Mouse (Mus musculus): ENCODE measurements around the gene Kcnab1. TPM values are rescaled to one million over a fixed set of nuclear protein-coding genes. Genes with fewer than 3 reads are reported as not detected.
A peak's percentile ranks its signal among the peaks of the same experiment; 100 is the strongest.

Gene Kcnab1
- polyA plus RNA-seq, 1 experiment from 2014 or later = 16.8 TPM

DNA sequence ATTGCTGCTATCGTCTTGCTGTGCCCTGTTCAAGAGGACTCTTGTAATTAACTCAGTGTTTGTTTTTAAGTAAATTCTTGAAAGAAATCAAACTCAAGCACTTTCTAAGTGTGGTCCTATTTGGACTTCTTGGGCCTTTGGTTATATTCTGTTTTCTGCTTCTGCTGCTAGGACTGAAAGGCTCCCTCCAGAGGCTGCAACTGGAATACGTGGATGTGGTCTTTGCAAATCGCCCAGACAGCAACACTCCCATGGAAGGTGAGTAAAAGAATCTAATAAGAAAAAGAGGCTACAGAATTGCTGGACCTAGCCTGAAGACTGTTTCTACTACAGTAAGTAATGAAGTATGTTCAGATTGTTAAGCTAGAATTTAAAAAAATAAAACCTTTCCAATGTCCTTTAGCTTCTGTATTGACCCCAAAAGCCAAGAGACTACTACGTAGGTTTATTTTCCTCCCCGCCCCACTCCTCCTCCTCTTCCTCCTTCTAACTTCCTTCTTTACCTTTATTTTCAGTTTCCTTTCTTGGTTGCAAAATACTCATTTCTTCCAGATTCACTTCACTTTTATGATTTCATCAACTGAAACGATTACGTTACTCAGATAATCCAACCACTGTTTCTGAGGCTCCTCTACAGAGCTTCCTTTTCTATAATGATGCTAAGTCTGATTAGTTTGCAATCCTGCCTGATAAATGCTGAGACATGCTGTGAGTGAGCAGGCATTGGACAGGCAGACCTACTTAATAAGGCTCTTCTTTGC lies 210.2 kb downstream of the Kcnab1 start:
- ATAC-seq (ENCODE audit: low read depth) = no peak
- H3K9ac ChIP-seq (replicated peaks; ENCODE audit: low read depth, low read length) = no peak overlapping the region
- no peaks in the 10 kb centered on the region for H3K9me3 ChIP-seq (ENCODE audit: control insufficient read depth, low read length)
- H3K4me1 ChIP-seq (ENCODE audit: control insufficient read depth, insufficient read depth, low read length) = no peaks in the 10 kb centered on the region
- H3K27ac ChIP-seq (ENCODE audit: low read depth, low read length) = no peak overlapping the region
- H3K4me2 ChIP-seq (ENCODE audit: low read depth, low read length) = no peak overlapping the region
- H3K36me3 ChIP-seq (ENCODE audit: control insufficient read depth, insufficient read depth, low read length) = no peaks in the 10 kb centered on the region
- no peak overlapping the region for H3K4me3 ChIP-seq (ENCODE audit: low read depth, low read length)
- 71% methylated on average over 7 of the region's 7 CpGs for WGBS
- H3K27me3 ChIP-seq (ENCODE audit: control insufficient read depth, insufficient read depth, low read length) = no peaks in the 10 kb centered on the region

DNA sequence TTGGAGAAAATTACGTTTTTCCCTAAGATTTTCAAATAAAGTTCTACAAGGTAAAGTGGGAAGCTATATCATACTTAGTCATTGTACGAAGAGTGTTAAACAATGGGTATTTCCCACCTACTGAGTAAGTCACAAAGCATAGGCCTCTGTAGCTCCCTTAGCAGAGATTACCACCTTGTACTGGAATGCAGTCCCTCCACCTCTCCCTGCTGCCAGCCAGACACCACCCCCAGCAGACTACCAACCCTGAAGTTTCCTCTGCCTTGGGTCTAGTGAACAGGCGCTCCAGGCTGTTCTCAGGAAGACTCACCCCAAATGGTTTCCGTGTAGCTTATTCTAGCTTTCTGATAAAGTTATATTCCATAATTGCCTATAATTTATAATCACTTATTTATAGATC lies 211.8 kb downstream of the Kcnab1 start:
- no peaks in the 10 kb centered on the region for H3K4me1 ChIP-seq (ENCODE audit: control insufficient read depth, insufficient read depth, low read length)
- H3K4me2 ChIP-seq (ENCODE audit: low read depth, low read length) = no peak overlapping the region
- H3K9me3 ChIP-seq (ENCODE audit: control insufficient read depth, low read length) = no peaks in the 10 kb centered on the region
- no peak overlapping the region for H3K4me3 ChIP-seq (ENCODE audit: low read depth, low read length)
- H3K36me3 ChIP-seq (ENCODE audit: control insufficient read depth, insufficient read depth, low read length) = no peaks in the 10 kb centered on the region
- no peak overlapping the region for H3K27ac ChIP-seq (ENCODE audit: low read depth, low read length)
- WGBS = 90% methylated on average over 4 of the region's 4 CpGs
- no peak overlapping the region for H3K9ac ChIP-seq (replicated peaks; ENCODE audit: low read depth, low read length)
- no peak for ATAC-seq (ENCODE audit: low read depth)
- H3K27me3 ChIP-seq (ENCODE audit: control insufficient read depth, insufficient read depth, low read length) = no peaks in the 10 kb centered on the region

DNA sequence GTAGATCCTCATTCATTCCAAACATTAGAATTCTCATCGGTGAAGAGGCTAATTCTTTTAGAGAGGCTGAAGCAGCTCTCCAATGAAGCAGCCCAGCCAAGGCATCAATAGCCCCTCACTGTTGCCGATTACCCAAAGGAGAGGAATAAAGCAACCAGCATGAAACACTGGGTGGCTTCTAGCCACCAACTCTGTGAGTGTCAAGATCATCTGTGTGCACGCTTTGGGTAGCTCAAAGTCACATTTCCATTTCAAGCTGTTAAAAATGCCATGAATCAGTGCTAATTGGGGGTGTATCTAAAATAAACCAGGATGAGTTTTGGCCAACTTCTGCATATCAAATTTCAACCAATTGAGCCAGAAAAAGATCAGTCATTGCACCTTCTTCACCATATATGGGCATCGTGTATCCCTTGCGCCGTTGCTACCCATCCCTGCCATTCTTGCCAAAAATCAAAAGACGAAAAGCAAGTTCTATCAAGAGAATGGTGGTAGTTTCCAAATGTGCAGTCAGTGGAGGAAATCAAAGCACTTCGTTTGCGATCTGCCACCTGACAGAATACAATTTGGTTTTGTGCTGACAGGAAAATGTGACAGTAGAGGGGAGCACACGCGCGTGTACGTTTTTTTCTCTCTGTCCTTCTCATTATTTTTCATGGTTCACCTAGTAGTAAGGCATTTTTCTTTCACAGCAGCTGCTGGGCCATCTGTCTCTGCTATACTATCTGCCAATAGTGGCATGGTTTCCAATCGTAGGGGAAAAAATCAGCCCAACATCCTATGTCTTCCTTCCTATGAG lies 213.0 kb downstream of the Kcnab1 start:
- WGBS = 75% methylated on average over 14 of the region's 14 CpGs
- H3K4me2 ChIP-seq (ENCODE audit: low read depth, low read length) = no peak overlapping the region
- no peak overlapping the region for H3K9ac ChIP-seq (replicated peaks; ENCODE audit: low read depth, low read length)
- no peaks in the 10 kb centered on the region for H3K9me3 ChIP-seq (ENCODE audit: control insufficient read depth, low read length)
- no peaks in the 10 kb centered on the region for H3K36me3 ChIP-seq (ENCODE audit: control insufficient read depth, insufficient read depth, low read length)
- ATAC-seq (ENCODE audit: low read depth) = peak; percentile 33; the same call in 1 of the 2 replicates
- H3K4me1 ChIP-seq (ENCODE audit: control insufficient read depth, insufficient read depth, low read length) = no peaks in the 10 kb centered on the region
- H3K4me3 ChIP-seq (ENCODE audit: low read depth, low read length) = no peak overlapping the region
- H3K27ac ChIP-seq (ENCODE audit: low read depth, low read length) = no peak overlapping the region
- no peaks in the 10 kb centered on the region for H3K27me3 ChIP-seq (ENCODE audit: control insufficient read depth, insufficient read depth, low read length)

DNA sequence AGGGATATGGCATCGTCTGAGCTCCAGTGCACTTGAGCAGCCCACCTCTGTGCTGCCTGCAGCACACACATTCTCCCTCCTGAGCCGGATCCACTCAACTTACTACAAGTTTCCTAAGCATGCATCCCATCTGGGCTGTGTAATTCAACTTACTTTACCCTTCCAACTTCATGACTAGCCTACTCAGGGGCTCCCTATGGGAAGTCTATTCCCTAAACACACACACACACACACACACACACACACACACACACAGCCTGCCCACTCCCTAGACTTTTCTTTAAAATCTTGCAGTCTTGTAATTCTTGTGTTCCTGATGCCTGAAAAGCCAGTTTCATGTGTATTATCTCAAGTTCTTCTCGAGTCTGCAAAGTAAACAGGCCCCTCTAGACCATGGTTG lies 216.1 kb downstream of the Kcnab1 start:
- WGBS = 77% methylated on average over 3 of the region's 3 CpGs
- Histone ChIP-seq H3K27me3 (ENCODE audit: control insufficient read depth, insufficient read depth, low read length) (no peaks in the 10 kb centered on the region), H3K4me3 (ENCODE audit: low read depth, low read length) (no peak overlapping the region), H3K27ac (ENCODE audit: low read depth, low read length) (no peak overlapping the region), H3K9ac (replicated peaks; ENCODE audit: low read depth, low read length) (no peak overlapping the region), H3K4me2 (ENCODE audit: low read depth, low read length) (no peak overlapping the region), H3K4me1 (ENCODE audit: control insufficient read depth, insufficient read depth, low read length) (no peaks in the 10 kb centered on the region), H3K9me3 (ENCODE audit: control insufficient read depth, low read length) (no peaks in the 10 kb centered on the region), H3K36me3 (ENCODE audit: control insufficient read depth, insufficient read depth, low read length) (no peaks in the 10 kb centered on the region)
- ATAC-seq (ENCODE audit: low read depth) = no peak

DNA sequence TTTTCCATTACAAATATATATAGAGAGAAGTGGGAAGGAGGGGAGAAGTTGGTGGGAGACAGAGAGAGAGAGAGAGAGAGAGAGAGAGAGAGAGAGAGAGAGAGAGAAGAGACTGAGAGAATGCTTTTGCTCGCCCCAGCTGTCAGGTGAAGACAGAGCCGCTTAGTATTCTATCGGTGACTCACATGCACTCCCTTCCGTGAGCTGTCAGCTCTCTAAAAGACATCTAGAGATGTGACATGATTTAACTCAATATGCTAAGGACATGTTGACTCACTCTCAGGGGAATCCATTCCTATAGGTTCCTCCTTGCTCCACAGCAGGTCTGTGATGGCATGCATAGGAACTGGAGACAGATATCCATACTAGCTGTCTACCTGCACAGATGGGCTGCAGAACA lies 219.6 kb downstream of the Kcnab1 start:
- Histone ChIP-seq H3K36me3 (ENCODE audit: control insufficient read depth, insufficient read depth, low read length) (no peaks in the 10 kb centered on the region), H3K4me2 (ENCODE audit: low read depth, low read length) (no peak overlapping the region), H3K9me3 (ENCODE audit: control insufficient read depth, low read length) (no peaks in the 10 kb centered on the region), H3K4me1 (ENCODE audit: control insufficient read depth, insufficient read depth, low read length) (no peaks in the 10 kb centered on the region), H3K9ac (replicated peaks; ENCODE audit: low read depth, low read length) (no peak overlapping the region), H3K27ac (ENCODE audit: low read depth, low read length) (no peak overlapping the region), H3K4me3 (ENCODE audit: low read depth, low read length) (no peak overlapping the region), H3K27me3 (ENCODE audit: control insufficient read depth, insufficient read depth, low read length) (no peaks in the 10 kb centered on the region)
- WGBS = 78% methylated on average over 4 of the region's 4 CpGs
- ATAC-seq (ENCODE audit: low read depth) = no peak

DNA sequence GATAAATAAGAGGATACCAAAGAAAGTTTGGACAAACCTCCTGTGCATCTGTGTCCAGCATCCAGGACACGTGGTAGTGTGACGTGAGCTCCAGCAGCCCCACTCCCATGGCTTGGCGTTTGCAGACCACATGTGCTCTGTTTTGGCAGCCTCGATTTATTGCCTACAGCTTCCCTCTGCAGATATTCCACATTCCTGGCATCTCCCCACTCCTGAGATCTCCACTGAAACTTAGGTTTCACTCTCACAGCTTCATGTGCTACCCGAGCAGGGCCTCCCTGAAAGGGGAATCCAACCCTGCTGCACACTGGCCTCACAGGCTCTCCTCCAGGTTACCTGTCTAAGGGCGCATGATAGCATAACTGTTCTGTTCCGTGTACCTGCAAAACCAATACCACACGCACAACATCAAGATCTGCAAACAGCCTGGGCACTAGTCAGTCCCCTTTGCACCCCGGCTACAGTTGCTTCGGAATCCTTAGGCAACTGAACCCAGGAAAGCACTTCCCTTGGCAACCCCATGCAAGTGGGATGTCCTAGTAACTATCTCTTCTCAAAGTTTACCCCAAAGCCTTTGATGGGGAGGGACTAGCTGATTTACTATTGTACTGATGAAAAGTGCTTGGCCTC lies 228.8 kb downstream of the Kcnab1 start:
- Histone ChIP-seq H3K9me3 (ENCODE audit: control insufficient read depth, low read length) (no peaks in the 10 kb centered on the region), H3K9ac (replicated peaks; ENCODE audit: low read depth, low read length) (no peak overlapping the region), H3K27ac (ENCODE audit: low read depth, low read length) (no peak overlapping the region), H3K27me3 (ENCODE audit: control insufficient read depth, insufficient read depth, low read length) (no peaks in the 10 kb centered on the region), H3K4me3 (ENCODE audit: low read depth, low read length) (no peak overlapping the region), H3K4me2 (ENCODE audit: low read depth, low read length) (no peak overlapping the region), H3K36me3 (ENCODE audit: control insufficient read depth, insufficient read depth, low read length) (no peaks in the 10 kb centered on the region), H3K4me1 (ENCODE audit: control insufficient read depth, insufficient read depth, low read length) (no peaks in the 10 kb centered on the region)
- 80% methylated on average over 10 of the region's 10 CpGs for WGBS
- no peak for ATAC-seq (ENCODE audit: low read depth)

DNA sequence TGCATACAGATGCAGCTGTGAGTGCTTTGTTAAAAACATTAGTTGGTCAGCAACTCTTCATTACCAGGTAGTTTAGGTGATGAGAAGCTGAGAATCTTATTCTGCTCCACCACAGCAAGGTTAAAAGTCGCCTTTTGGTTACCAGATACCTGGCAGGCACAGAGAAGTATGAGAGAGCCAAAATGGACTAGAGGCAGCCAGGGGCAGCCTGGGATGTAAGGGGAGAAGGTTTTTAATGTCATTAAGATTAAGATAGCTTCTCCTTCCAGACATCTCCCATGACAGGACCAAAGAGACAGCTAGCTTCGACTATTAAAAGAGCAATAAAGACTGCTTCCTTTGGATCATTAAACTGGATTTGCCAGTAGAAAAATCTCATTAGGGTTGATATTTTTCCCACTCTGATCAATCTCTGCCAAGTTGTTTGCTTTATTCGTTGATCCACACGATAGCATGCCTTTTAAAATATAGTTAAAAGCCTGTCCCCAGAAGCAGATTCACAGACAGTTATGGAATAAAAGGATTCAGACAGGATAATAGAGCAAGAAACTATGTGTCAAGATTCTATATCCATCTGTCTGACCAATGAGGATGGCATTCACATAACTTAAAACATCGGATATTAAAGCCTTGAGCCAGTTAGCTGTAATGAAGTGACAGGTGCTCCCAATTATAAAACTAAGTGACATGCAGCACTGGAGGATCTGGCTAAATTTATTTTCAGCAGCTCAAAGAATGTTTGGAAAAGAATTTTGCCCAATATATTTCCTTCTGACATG lies 231.2 kb downstream of the Kcnab1 start:
- ATAC-seq (ENCODE audit: low read depth) = no peak
- 69% methylated on average over 5 of the region's 5 CpGs for WGBS

DNA sequence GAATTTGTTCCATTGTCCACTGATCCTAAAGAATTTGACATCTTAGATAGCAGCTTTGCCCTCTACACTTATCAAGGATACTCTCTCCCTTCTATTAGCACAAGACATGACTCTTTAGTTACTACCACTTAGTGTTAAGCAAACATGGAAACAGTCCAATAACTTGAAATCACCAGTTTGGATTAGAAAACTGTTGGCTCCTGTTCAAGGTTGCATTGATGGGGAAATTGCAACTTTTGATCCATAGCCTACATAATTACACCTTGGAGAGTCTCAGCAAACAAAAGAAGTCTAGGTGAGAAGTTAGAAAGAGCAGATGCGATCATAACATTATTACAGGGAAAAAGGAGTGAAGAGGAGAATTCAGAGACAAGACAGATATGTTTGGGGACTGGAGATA lies 237.0 kb downstream of the Kcnab1 start:
- no peaks in the 10 kb centered on the region for H3K9me3 ChIP-seq (ENCODE audit: control insufficient read depth, low read length)
- no peaks in the 10 kb centered on the region for H3K4me1 ChIP-seq (ENCODE audit: control insufficient read depth, insufficient read depth, low read length)
- H3K9ac ChIP-seq (replicated peaks; ENCODE audit: low read depth, low read length) = no peak overlapping the region
- H3K27me3 ChIP-seq (ENCODE audit: control insufficient read depth, insufficient read depth, low read length) = no peaks in the 10 kb centered on the region
- 92% methylated on average over 1 of the region's 1 CpGs for WGBS
- H3K36me3 ChIP-seq (ENCODE audit: control insufficient read depth, insufficient read depth, low read length) = no peaks in the 10 kb centered on the region
- no peak overlapping the region for H3K4me3 ChIP-seq (ENCODE audit: low read depth, low read length)
- ATAC-seq (ENCODE audit: low read depth) = no peak
- H3K27ac ChIP-seq (ENCODE audit: low read depth, low read length) = no peak overlapping the region
- no peak overlapping the region for H3K4me2 ChIP-seq (ENCODE audit: low read depth, low read length)

More for the DNA sequence above, 231.2 kb downstream of the Kcnab1 start:
- no peak overlapping the region for H3K9ac ChIP-seq (replicated peaks; ENCODE audit: low read depth, low read length)
- H3K27me3 ChIP-seq (ENCODE audit: control insufficient read depth, insufficient read depth, low read length) = no peaks in the 10 kb centered on the region
- no peak overlapping the region for H3K4me2 ChIP-seq (ENCODE audit: low read depth, low read length)
- no peak overlapping the region for H3K27ac ChIP-seq (ENCODE audit: low read depth, low read length)
- no peak overlapping the region for H3K4me3 ChIP-seq (ENCODE audit: low read depth, low read length)
- H3K9me3 ChIP-seq (ENCODE audit: control insufficient read depth, low read length) = no peaks in the 10 kb centered on the region
- H3K36me3 ChIP-seq (ENCODE audit: control insufficient read depth, insufficient read depth, low read length) = no peaks in the 10 kb centered on the region
- no peaks in the 10 kb centered on the region for H3K4me1 ChIP-seq (ENCODE audit: control insufficient read depth, insufficient read depth, low read length)

Measured in neural tube, embryonic 14.5 days (tissue).